Mouse (Mus musculus): Measurements from ENCODE around the gene Atg9a. TPM values are rescaled to one million over a fixed set of nuclear protein-coding genes. Genes with fewer than 3 reads are reported as not detected.

The Atg9a gene
- polyA plus RNA-seq, 2 experiments = 16.4 to 17.4 TPM

DNA sequence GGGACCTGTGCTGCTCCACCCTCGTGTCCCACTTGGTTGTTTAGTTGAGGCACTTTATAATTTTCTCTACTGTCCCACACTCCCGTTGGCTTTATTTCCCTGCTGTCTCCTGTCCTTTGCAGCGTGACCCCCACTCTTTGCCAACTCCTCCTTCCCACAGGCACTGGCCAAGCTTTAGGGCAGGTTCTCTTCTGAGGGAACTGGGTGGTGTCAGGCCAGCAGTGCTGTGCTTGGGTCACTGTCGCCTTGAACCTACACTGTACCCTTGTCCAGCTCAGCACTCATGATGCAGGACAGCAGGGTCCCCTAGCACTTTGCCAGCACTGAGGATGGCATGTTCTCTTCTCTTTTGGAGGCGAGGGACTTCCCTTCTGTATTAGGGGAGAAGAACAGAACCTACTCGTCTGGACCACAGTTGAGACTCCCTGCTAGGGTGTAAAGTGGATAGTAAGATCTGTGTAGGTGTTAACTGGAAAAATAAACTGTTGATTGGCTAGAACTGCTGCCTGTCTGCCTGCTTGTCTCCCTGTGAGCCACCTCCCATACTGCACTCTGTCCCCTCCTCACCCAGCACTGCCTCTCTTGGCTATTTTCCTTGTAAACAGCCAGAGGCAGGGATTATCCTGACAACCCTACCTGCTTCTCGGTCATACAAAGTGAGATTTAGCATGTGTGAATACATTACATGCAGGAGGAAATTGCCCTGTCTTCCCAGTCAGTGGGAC lies 44.4 kb downstream of the Atg9a start:
- ATAC-seq (ENCODE audit: insufficient read depth) (no peak), DNase-seq (ENCODE audit: low read depth in 3 of 3, low spot score in 3 of 3) (no peak)
- H3K36me3 ChIP-seq (replicated peaks; ENCODE audit: control insufficient read depth, insufficient read depth, low read depth) = peaks cover 50% of the 10 kb centered on the region
- WGBS (ENCODE audit: insufficient replicate concordance) = 75% methylated on average over 7 of the region's 7 CpGs
- H3K9ac ChIP-seq (replicated peaks) = no peak overlapping the region
- H3K4me1 ChIP-seq (replicated peaks; ENCODE audit: control insufficient read depth in 2 of 2, insufficient read depth in 2 of 2, low read length in 1 of 2) = peaks cover 9 to 25% of the 10 kb centered on the region in 2 experiments
- H3K27ac ChIP-seq = no peak overlapping the region
- H3K27me3 ChIP-seq (ENCODE audit: control insufficient read depth, insufficient read depth, low read length) = no peaks in the 10 kb centered on the region
- H3K9me3 ChIP-seq (ENCODE audit: control insufficient read depth, low read length) = no peaks in the 10 kb centered on the region
- TF ChIP-seq EP300 (IDR thresholded peaks at IDR 0.05; ENCODE audit: low read depth) (no peak), CTCF (IDR thresholded peaks at IDR 0.05; ENCODE audit: low read depth) (no peak)
- H3K4me3 ChIP-seq (ENCODE audit: insufficient read depth in 1 of 2, low read depth in 2 of 2, low read length in 2 of 2) = no peak overlapping the region
- H3K4me2 ChIP-seq (ENCODE audit: low read depth) = no peak overlapping the region

DNA sequence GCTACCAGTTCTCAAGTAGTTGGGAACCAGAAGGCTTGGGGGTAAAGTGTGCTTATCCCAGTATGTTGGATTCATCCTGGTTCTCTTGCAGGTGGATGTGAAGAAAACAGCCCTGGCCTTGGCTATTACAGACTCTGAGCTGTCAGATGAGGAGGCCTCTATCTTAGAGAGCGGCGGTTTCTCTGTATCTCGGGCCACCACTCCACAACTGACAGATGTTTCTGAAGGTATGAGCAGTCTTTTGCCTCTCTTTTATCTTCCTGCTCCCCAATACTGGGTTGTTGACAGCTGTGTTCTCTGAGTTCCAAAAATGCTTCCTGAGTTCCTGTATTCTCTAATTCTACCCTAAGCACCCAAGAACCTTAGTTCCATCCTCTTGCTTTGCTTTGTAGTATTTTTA lies 46.4 kb downstream of the Atg9a start:
- Histone ChIP-seq H3K4me1 (replicated peaks; ENCODE audit: control insufficient read depth in 2 of 2, insufficient read depth in 2 of 2, low read length in 1 of 2) (peaks cover 9 to 27% of the 10 kb centered on the region in 2 experiments), H3K9me3 (ENCODE audit: control insufficient read depth, low read length) (no peaks in the 10 kb centered on the region), H3K4me3 (ENCODE audit: insufficient read depth in 1 of 2, low read depth in 2 of 2, low read length in 2 of 2) (peak overlapping the region in 1 of 2 experiments; percentile 75; a peak in 2 of 4 replicates), H3K36me3 (replicated peaks; ENCODE audit: control insufficient read depth, insufficient read depth, low read depth) (peaks cover 50% of the 10 kb centered on the region), H3K9ac (replicated peaks) (peak overlapping the region; percentile 83), H3K27me3 (ENCODE audit: control insufficient read depth, insufficient read depth, low read length) (no peaks in the 10 kb centered on the region), H3K4me2 (ENCODE audit: low read depth) (peak overlapping the region; percentile 71), H3K27ac (peak overlapping the region; percentile 70)
- TF ChIP-seq EP300 (IDR thresholded peaks at IDR 0.05; ENCODE audit: low read depth) (peak; percentile 81), CTCF (IDR thresholded peaks at IDR 0.05; ENCODE audit: low read depth) (no peak)
- peak in 1 of 3 experiments; percentile 35 for DNase-seq (ENCODE audit: low read depth in 3 of 3, low spot score in 3 of 3)
- 38% methylated on average over 3 of the region's 3 CpGs for WGBS (ENCODE audit: insufficient replicate concordance)
- no peak for ATAC-seq (ENCODE audit: insufficient read depth)

DNA sequence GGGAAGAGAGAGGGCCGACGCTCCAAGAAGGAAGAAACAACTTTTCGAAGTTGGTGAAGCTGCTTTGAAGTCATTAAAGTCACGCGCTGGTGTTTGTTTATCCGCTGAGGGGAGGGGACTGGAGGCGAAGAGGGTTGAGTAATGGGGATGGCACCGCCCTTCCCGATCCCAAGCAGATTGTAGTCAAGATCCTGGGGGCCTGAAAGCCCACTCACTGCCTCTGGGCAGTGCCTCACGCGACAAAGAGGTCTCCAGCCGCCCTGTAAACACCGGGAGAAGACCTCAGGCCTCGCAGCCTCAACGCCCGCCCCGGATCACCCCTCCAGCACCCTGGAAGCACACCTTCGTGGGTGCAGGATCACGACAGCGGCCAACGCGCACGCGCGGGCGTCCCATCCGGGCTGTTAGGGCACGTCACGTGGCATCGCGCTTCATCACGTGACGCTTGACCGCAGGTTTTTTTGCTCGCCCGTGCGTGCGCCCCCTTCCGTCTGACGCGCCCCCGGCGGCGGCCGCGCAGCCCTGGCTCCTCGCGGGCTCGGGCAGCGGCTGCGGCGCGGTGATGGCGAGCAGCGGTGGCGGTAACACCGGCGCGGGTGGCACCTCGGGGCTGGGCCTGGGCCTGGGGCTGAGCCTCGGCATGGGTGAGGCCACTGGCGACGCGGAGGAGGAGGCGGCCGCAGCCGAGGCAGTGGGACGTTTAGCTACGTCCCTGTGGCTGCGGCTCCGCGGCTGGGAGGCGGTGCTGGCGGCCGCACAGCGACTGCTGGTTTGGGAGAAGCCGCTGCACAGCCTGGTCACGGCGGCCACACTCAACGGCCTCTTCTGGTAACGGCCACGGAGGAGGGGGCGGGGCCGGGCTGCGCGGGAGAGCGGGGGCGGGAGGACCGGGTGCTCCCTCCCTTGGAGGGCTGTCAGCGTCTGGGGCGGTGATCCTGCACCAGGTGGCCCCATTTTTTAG lies 49.4 kb downstream of the Atg9a start, which contains the start of the genes Cnppd1 and Retreg2:
Gene Cnppd1, minus strand, starts transcription at position 411 of the 961 bp plus-strand sequence.
Gene Retreg2, plus strand, starts transcription at position 478 of the 961 bp plus-strand sequence.
- H3K4me3 ChIP-seq (ENCODE audit: insufficient read depth in 1 of 2, low read depth in 2 of 2, low read length in 2 of 2) = peak within 1 kb of the TSS; percentile 75 to 91
- peak within 1 kb of the TSS; percentile 98 for H3K9ac ChIP-seq (replicated peaks)
- peaks cover 60% of the 10 kb centered on the region for H3K36me3 ChIP-seq (replicated peaks; ENCODE audit: control insufficient read depth, insufficient read depth, low read depth)
- TF ChIP-seq EP300 (IDR thresholded peaks at IDR 0.05; ENCODE audit: low read depth) = no peak; the same call in 1 of the 2 replicates
- peak; percentile 66 for TF ChIP-seq CTCF (IDR thresholded peaks at IDR 0.05; ENCODE audit: low read depth)
- DNase-seq (ENCODE audit: low read depth in 3 of 3, low spot score in 3 of 3) (peak; percentile 92 to 93 (median 92)), ATAC-seq (ENCODE audit: insufficient read depth) (peak; percentile 79)
- no peaks in the 10 kb centered on the region for H3K9me3 ChIP-seq (ENCODE audit: control insufficient read depth, low read length)
- under 1% methylated on average over 88 of the region's 91 CpGs for WGBS (ENCODE audit: insufficient replicate concordance)
- H3K4me1 ChIP-seq (replicated peaks; ENCODE audit: control insufficient read depth in 2 of 2, insufficient read depth in 2 of 2, low read length in 1 of 2) = peaks cover 32 to 52% of the 10 kb centered on the region in 2 experiments
- H3K27me3 ChIP-seq (ENCODE audit: control insufficient read depth, insufficient read depth, low read length) = no peaks in the 10 kb centered on the region
- H3K4me2 ChIP-seq (ENCODE audit: low read depth) = peak within 1 kb of the TSS; percentile 71
- peak within 1 kb of the TSS; percentile 80 for H3K27ac ChIP-seq

DNA sequence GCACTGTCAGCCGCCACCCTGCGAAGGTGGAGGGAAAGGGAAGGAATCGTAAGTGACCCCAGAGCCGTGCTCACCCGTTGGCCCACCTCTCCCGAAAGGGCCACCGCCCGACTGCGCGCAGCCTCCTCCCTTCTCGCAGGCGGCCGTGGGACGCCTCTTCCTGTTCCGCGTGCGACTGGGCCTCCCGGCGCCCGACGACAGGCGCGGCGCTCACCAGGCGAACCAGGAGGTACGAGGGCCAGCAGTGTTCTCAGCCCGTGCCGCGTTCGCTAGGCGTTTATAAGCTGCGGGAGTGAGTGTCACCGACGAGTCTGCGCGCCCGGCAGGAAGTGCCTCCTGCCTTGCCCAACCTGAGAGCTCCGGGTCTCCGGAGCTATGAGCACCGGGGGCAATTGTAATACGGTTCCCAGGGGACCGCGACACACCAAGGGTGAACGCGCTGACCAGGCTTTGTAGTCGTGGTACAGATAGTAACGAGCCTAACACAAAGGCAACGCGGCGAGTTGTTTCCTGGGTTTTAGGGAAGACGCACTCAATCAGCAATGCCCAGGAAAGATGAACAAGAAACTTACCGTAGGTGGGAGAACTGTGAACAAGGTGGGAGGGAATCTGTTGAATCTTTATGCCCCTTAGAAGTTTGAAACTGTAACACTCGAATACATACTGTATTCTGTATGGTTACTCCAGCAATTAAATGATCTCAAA lies 50.4 kb downstream of the Atg9a start:
- DNase-seq (ENCODE audit: low read depth in 3 of 3, low spot score in 3 of 3) = peak; percentile 62 to 68 (median 65)
- no peaks in the 10 kb centered on the region for H3K27me3 ChIP-seq (ENCODE audit: control insufficient read depth, insufficient read depth, low read length)
- peak overlapping the region; percentile 98 for H3K9ac ChIP-seq (replicated peaks)
- peak overlapping the region; percentile 71 for H3K4me2 ChIP-seq (ENCODE audit: low read depth)
- H3K4me3 ChIP-seq (ENCODE audit: insufficient read depth in 1 of 2, low read depth in 2 of 2, low read length in 2 of 2) = peak overlapping the region; percentile 75 to 91
- H3K36me3 ChIP-seq (replicated peaks; ENCODE audit: control insufficient read depth, insufficient read depth, low read depth) = peaks cover 59% of the 10 kb centered on the region
- peak; percentile 48 for ATAC-seq (ENCODE audit: insufficient read depth)
- no peaks in the 10 kb centered on the region for H3K9me3 ChIP-seq (ENCODE audit: control insufficient read depth, low read length)
- H3K27ac ChIP-seq = peak overlapping the region; percentile 80
- H3K4me1 ChIP-seq (replicated peaks; ENCODE audit: control insufficient read depth in 2 of 2, insufficient read depth in 2 of 2, low read length in 1 of 2) = peaks cover 40 to 60% of the 10 kb centered on the region in 2 experiments
- TF ChIP-seq CTCF (IDR thresholded peaks at IDR 0.05; ENCODE audit: low read depth) (no peak), EP300 (IDR thresholded peaks at IDR 0.05; ENCODE audit: low read depth) (no peak)
- under 1% methylated on average over 53 of the region's 53 CpGs for WGBS (ENCODE audit: insufficient replicate concordance)

Data from liver, embryonic 14.5 days (tissue).